Mouse (Mus musculus) spleen, adult 2 months (tissue): ENCODE measurements at regions not wholly inside any gene's neighbourhood (a gene's known extent, or its start where the extent isn't known, plus 50 kb on each side); places are given as distances from the start of the nearest gene placed in this dataset.

Source experiments
- CTCF ChIP-seq: fragments of 200-500 bp; IDR thresholded peaks from 2 replicates; pipeline ENCODE4 v1.5.1; 2011; ENCODE audit warnings: mild to moderate bottlenecking, inconsistent platforms; ENCODE audit not compliant: insufficient read depth, insufficient read length, insufficient replicate concordance; ENCODE audit errors: extremely low read depth
- POLR2A ChIP-seq: fragments of 200-500 bp; IDR thresholded peaks from 2 replicates; pipeline ENCODE4 v1.6.1; 2011; ENCODE audit warnings: low read depth, low read length, inconsistent platforms

DNA sequence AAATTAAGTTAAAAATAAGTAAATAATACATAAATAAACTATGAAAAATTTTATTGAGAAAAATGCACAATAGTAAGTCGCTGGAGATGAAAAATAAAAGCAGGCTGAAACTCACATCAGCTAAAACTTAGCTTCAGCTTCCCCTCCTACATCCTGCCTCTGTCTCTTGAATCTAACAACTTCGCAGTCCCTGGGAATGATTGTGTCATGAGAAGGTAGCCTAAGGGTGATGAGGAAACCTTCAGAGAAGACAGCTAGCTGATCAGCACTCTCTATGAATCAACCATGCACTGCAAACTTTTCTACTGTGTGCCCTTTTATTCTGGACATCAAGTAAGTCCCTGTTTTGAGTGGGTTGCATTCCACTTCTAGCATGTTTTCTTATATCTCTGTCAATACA is 99.8 kb upstream of the Try4 start:
- TF ChIP-seq CTCF (no peak), POLR2A (no peak)
